In the genomic region with DNA sequence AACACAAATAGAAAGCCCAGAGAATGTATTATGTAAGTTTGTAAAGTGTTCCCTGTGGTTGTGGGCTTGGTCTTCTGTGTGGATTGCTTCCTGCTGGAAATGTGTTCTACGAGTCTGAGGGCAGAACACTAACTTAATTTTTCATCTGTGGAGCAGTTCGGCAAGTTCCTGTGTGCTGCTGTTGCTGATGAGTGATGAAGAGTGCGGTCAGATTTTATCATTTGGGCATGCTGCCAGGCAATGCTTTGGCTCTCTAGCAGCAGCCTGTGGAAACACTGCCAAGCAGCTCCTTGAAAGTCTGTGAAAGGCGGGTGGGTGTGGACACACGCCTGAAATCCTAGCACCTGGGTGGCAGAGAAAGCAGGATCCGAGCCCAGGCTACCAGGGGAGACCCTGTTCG, we compare ENCODE assay signal across 7 mouse cellular contexts. TPM values are rescaled to one million over a fixed set of nuclear protein-coding genes. Genes with fewer than 3 reads are reported as not detected.
DNase-seq lines count a peak whose midpoint lies in the region.

No protein-coding gene starts in this region.

- intact Hi-C loops in gastrocnemius, postnatal 36 days (cut with DNase I): no loop called here

- peak; percentile 23 for DNase-seq in ovary, postnatal 14 days (ENCODE audit: low spot score)
- no peak for DNase-seq in ovary, postnatal 36 days (ENCODE audit: low spot score)
- peak; percentile 13 for DNase-seq in c-Kit-positive CD71-negative TER-119-negative erythroid progenitor cells, embryonic 14.5 days (ENCODE audit: low read depth)
- peak; percentile 63 for DNase-seq in kidney, adult 11 months
- DNase-seq in lung, postnatal 14 days: peak; percentile 71
- DNase-seq in thymus, postnatal 4 days: no peak
- DNase-seq in gastrocnemius, postnatal 36 days: no peak

RNA-seq across cellular contexts. Expression of a gene that starts 41.0 kb away (rescaled TPM):
- total RNA-seq in gastrocnemius, postnatal 36 days (2021): 1 to 10 TPM; 2.4 to 2.8 TPM

Comparison
In these comparisons a context has a peak if more than half of its experiments do, and no peak if none do; other contexts are left out.
1. DNase-seq: peak in ovary, postnatal 14 days (single experiment), c-Kit-positive CD71-negative TER-119-negative erythroid progenitor cells, embryonic 14.5 days (single experiment), kidney, adult 11 months (single experiment) and lung, postnatal 14 days (single experiment); none in ovary, postnatal 36 days (single experiment), thymus, postnatal 4 days (single experiment) and gastrocnemius, postnatal 36 days (0 of 2).